Mouse (Mus musculus) heart, adult 2 months (tissue): Measurements from ENCODE around the gene Ppp1r12b.

Experiments
- CTCF ChIP-seq: fragments of 200-600 bp; IDR thresholded peaks from 2 replicates; pipeline ENCODE4 v1.8.1; 2022; ENCODE audit warnings: antibody characterized with exemption, mild to moderate bottlenecking, moderate library complexity
- EP300 ChIP-seq: fragments of 200-500 bp; IDR thresholded peaks from 2 replicates; pipeline ENCODE4 v1.6.1; 2011; ENCODE audit warnings: low read depth, low read length, control low read depth; ENCODE audit not compliant: insufficient read depth
- POLR2A ChIP-seq: fragments of 200-500 bp; IDR thresholded peaks from 2 replicates; pipeline ENCODE4 v1.6.1; 2011; ENCODE audit warnings: mild to moderate bottlenecking, low read depth, low read length, control low read depth; ENCODE audit not compliant: insufficient read depth

DNA sequence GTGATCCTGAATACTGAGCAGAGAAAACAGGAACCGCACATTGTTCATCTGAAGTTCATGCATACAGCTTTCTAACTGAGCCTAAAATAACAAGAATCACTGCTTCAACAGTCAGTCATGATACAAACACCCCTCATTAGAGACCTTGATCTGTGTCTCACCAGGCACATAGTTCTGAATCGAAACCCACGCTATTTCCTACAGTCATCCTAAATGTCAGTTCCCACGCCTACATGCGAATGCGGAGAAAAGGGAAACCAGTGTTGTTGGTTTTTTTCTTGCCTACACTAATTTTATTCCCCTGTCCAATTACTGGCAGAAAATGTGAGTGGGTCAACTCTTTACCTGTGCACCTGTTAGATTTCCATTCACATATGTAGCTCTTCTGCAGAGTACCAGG lies 66.1 kb downstream of the Ppp1r12b start:
- TF ChIP-seq EP300 (no peak), CTCF (no peak), POLR2A (no peak)
